Mouse (Mus musculus) cerebellum, adult 2 months (tissue): Measurements from ENCODE around the gene Psmb8. TPM values are rescaled to one million over a fixed set of nuclear protein-coding genes. Genes with fewer than 3 reads are reported as not detected.
"Not testable (repeated sequence)": the region's sequence is repeated elsewhere in the genome, so short reads cannot be mapped to it uniquely, and the experiment has no call there.

Experiments used
- DNase-seq, 2 experiments: peaks; one replicate each; pipeline ENCODE4 v3.0.0; 2021
- H3K27ac ChIP-seq: fragments of 200-500 bp; 2 replicates; pipeline ENCODE4 v1.5.1; 2012; ENCODE audit warnings: low read length, control low read depth, inconsistent platforms; ENCODE audit not compliant: insufficient read depth
- H3K27me3 ChIP-seq: fragments of 200-500 bp; 2 replicates; pipeline ENCODE4 v1.6.1; 2012; ENCODE audit warnings: inconsistent platforms, mild to moderate bottlenecking, low read length, moderate library complexity; ENCODE audit not compliant: control insufficient read depth, insufficient read depth
- H3K4me1 ChIP-seq: fragments of 200-500 bp; 2 replicates; pipeline ENCODE4 v1.6.1; 2011; ENCODE audit warnings: low read length; ENCODE audit not compliant: control insufficient read depth, insufficient read depth
- H3K4me3 ChIP-seq: fragments of 200-500 bp; replicated peaks from 2 replicates; pipeline ENCODE3; 2011; ENCODE audit warnings: mild to moderate bottlenecking, low read depth, low read length, control low read depth; ENCODE audit not compliant: insufficient read depth
- CTCF ChIP-seq: fragments of 200-500 bp; IDR thresholded peaks from 2 replicates; pipeline ENCODE4 v1.5.1; 2011; ENCODE audit warnings: low read depth, mild to moderate bottlenecking, control low read depth, low read length, moderate library complexity, borderline replicate concordance; ENCODE audit not compliant: insufficient read depth
- POLR2A ChIP-seq: fragments of 200-500 bp; IDR thresholded peaks from 2 replicates; pipeline ENCODE4 v1.6.1; 2011; ENCODE audit warnings: low read length, control low read depth, borderline replicate concordance; ENCODE audit not compliant: insufficient read depth
- WGBS: fragments of 180-500 bp; shearing (Covaris S2); methylation state at CpG from one replicate; pipeline ENCODE4 v1.1.7; 2018; 5-methylcytosine and 5-hydroxymethylcytosine counted together
- polyA plus RNA-seq: library from polyadenylated mRNA; depleted of rRNA; stranded (reverse); fragments of >200 nt; gene quantifications from 2 replicates; pipeline ENCODE4 v1.2.3, GENCODE M21; 2012

The Psmb8 gene
- polyA plus RNA-seq, 1 experiment: 7.3 TPM

- H3K4me1 ChIP-seq: no peaks in the 10 kb centered on the region
- H3K27ac ChIP-seq: no peak overlapping the region
- no peaks in the 10 kb centered on the region for H3K27me3 ChIP-seq
- TF ChIP-seq POLR2A (no peak), CTCF (no peak)
- no peak overlapping the region for H3K4me3 ChIP-seq
- WGBS: 87% methylated on average over 3 of the region's 3 CpGs
- no peak for DNase-seq
These were observed 27.3 kb downstream of the Psmb8 start for GRCm38 (mm10) chr17:34224816-34225215.

GRCm38 (mm10) chr17:34225426-34225825, 27.9 kb downstream of the Psmb8 start:
- Histone ChIP-seq H3K4me1 (no peaks in the 10 kb centered on the region), H3K4me3 (no peak overlapping the region), H3K27me3 (no peaks in the 10 kb centered on the region), H3K27ac (no peak overlapping the region)
- DNase-seq: no peak
- 96% methylated on average over 8 of the region's 8 CpGs for WGBS
- no peak for TF ChIP-seq CTCF
- TF ChIP-seq POLR2A: no peak

GRCm38 (mm10) chr17:34225911-34226310, 28.4 kb downstream of the Psmb8 start:
- not testable (repeated sequence) for H3K4me1 ChIP-seq, H3K4me3 ChIP-seq, H3K27ac ChIP-seq, H3K27me3 ChIP-seq, DNase-seq
- 99% methylated on average over 17 of the region's 23 CpGs for WGBS

GRCm38 (mm10) chr17:34230971-34231370, 33.5 kb downstream of the Psmb8 start:
- not testable (repeated sequence) for H3K4me3 ChIP-seq, H3K27ac ChIP-seq, DNase-seq, H3K4me1 ChIP-seq, H3K27me3 ChIP-seq
- 93% methylated on average over 9 of the region's 9 CpGs for WGBS

DNA sequence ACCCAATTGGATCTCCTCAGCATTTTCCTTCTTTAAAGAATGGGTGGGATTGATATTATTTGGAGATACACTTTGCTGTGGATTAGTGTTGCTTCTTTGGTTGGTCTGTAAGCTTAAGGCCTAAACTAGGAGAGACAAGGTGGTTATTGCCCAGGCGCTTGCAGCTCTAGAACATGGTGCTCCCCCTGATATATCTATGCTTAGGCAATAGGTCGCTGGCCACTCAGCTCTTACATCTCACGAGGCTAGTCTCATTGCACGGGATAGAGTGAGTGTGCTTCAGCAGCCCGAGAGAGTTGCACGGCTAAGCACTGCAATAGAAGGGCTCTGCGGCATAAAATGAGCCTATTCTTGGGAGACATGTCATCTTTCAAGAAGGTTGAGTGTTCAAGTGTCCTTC, 34.5 kb downstream of the Psmb8 start:
- 89% methylated on average over 6 of the region's 7 CpGs for WGBS
- not testable (repeated sequence) for DNase-seq, H3K27me3 ChIP-seq, H3K4me1 ChIP-seq, H3K27ac ChIP-seq, H3K4me3 ChIP-seq

- Histone ChIP-seq H3K27me3 (no peaks in the 10 kb centered on the region), H3K27ac (no peak overlapping the region), H3K4me1 (no peaks in the 10 kb centered on the region), H3K4me3 (no peak overlapping the region)
- WGBS: 23% methylated on average over 9 of the region's 9 CpGs
- DNase-seq: peak; percentile 39 to 52
- TF ChIP-seq CTCF (peak; percentile 78), POLR2A (no peak)
These were observed 37.4 kb downstream of the Psmb8 start for GRCm38 (mm10) chr17:34234926-34235325.

DNA sequence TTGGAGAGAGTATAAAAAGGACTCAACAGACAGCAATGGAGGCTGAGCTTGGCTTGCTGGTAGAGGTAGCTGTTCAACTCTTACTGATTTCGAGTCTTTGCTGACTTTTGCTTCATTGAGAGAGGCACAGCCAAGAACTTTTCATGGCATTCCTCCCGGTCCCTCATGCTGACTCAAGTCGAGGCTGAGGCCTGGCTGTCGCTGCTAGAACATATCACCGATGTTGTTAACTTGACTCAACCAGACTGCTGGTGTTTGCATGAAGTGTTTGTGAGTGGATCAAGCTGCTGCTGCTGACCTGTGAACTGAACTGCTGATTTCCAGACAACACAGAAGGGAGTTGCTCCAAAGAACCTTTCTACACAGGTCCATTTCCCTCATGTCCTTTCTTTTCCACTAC, 39.2 kb downstream of the Psmb8 start:
- no peak for DNase-seq
- H3K4me3 ChIP-seq: no peak overlapping the region
- no peaks in the 10 kb centered on the region for H3K4me1 ChIP-seq
- no peak overlapping the region for H3K27ac ChIP-seq
- TF ChIP-seq POLR2A (no peak), CTCF (no peak)
- 75% methylated on average over 5 of the region's 5 CpGs for WGBS
- H3K27me3 ChIP-seq: no peaks in the 10 kb centered on the region

DNA sequence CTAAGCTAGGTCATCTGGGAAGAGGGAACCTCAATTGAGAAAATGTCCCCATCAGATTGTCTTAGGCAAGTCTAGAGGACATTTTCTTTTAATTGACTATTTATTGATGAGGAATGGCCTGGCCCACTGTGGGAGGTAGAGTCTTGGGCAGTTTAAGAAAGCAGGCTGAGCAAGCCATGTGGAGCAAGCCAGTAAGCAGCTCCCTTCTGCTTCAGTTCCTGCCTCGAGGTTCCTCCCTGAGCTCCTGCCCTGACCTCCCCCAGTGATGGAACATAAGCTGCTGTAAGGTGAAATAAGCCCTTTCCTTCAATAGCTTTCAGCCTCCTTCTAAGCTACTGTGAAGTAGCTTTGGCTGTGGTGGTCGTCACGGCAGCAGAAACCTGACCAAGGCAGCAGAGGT, 40.2 kb downstream of the Psmb8 start:
- Histone ChIP-seq H3K27me3 (no peaks in the 10 kb centered on the region), H3K4me1 (no peaks in the 10 kb centered on the region), H3K27ac (no peak overlapping the region), H3K4me3 (no peak overlapping the region)
- WGBS: 65% methylated on average over 3 of the region's 3 CpGs
- TF ChIP-seq CTCF (no peak), POLR2A (no peak)
- DNase-seq: no peak

- Histone ChIP-seq H3K4me3 (no peak within 1 kb of the TSS), H3K4me1 (no peaks in the 10 kb centered on the region), H3K27me3 (no peaks in the 10 kb centered on the region), H3K27ac (no peak within 1 kb of the TSS)
- no peak for TF ChIP-seq CTCF
- no peak for TF ChIP-seq POLR2A
- no peak for DNase-seq
- 54% methylated on average over 3 of the region's 3 CpGs for WGBS
These were observed 41.2 kb downstream of the Psmb8 start, which contains the start of gene H2-Ob for GRCm38 (mm10) chr17:34238706-34239105. Gene H2-Ob, plus strand, starts transcription at chr17:34238903.
